Mouse (Mus musculus) c-Kit-positive CD71-positive TER-119-positive erythroid progenitor cells, embryonic 14.5 days (primary cell): ENCODE results near the gene Camk1d.
"Not testable (repeated sequence)": the region's sequence is repeated elsewhere in the genome, so short reads cannot be mapped to it uniquely, and the experiment has no call there.

Source experiments
- DNase-seq: peaks from one replicate; pipeline ENCODE4 v3.0.0-alpha.2; 2013; ENCODE audit warnings: low spot score

Gene Camk1d

DNA sequence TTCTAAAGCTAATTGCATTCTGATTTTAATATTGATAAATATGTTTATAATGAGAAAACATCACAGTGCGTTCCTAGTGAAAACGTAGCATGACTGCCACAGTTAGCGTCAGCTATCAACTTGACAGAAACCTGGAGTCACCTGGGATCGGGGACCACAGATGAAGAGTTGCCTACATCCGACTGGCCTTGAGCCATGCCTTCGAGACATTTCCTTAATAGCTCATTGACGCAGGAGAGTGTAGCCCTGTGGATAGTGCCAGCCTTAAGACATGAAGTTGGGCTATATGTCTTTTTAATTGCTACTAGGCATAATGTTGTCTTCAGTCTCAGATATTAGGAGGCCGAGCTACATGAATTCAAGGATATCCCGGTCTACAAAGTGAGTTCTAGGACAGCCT lies 315.8 kb downstream of the Camk1d start:
- no peak for DNase-seq

- no peak for DNase-seq
These were observed 316.3 kb downstream of the Camk1d start for GRCm38 (mm10) chr2:5398043-5398442.

DNA sequence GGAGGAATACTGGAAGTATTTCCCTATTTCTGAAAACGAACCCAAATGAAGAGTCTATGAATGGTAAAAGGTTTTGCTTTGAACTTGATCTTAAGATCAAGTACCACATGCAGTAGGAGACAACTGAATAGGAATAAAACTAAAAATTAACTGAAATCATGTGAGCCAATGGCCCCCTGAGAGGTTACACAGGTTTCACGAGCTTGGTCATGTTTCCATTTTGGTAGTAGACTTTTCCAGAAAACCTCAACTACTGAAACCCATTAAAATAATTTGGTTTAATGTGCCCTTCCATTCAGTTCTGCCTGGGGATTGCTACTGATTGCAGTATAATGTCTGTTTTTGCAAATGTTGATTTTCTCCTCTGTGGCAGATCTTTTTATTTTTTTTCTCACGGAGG lies 316.8 kb downstream of the Camk1d start:
- no peak for DNase-seq

- DNase-seq: no peak
These were observed 317.9 kb downstream of the Camk1d start for GRCm38 (mm10) chr2:5396415-5396814.

- DNase-seq: no peak
These were observed 318.4 kb downstream of the Camk1d start for GRCm38 (mm10) chr2:5395873-5396272.

DNA sequence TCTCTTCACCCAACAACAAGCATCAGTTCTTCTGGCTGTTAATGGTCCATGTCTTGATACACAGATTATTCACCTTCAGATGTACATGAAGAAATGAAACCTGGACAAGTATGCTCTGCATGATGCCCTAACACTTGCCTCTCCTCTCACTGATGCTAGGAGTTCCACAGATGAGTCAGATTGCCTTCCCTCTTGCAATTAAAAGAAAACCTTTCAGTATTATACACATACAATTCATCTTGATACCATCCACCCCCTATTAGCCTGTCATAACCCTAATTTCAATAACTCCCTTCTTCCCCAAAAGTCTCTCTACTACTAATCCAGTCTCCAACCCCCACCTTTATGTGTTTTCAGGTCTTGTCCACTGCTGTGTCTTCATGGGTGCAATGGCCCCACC lies 321.4 kb downstream of the Camk1d start:
- no peak for DNase-seq

- no peak for DNase-seq
These were observed 321.8 kb downstream of the Camk1d start for GRCm38 (mm10) chr2:5392470-5392869.

GRCm38 (mm10) chr2:5388381-5388780 lies 325.9 kb downstream of the Camk1d start:
- DNase-seq: no peak

DNA sequence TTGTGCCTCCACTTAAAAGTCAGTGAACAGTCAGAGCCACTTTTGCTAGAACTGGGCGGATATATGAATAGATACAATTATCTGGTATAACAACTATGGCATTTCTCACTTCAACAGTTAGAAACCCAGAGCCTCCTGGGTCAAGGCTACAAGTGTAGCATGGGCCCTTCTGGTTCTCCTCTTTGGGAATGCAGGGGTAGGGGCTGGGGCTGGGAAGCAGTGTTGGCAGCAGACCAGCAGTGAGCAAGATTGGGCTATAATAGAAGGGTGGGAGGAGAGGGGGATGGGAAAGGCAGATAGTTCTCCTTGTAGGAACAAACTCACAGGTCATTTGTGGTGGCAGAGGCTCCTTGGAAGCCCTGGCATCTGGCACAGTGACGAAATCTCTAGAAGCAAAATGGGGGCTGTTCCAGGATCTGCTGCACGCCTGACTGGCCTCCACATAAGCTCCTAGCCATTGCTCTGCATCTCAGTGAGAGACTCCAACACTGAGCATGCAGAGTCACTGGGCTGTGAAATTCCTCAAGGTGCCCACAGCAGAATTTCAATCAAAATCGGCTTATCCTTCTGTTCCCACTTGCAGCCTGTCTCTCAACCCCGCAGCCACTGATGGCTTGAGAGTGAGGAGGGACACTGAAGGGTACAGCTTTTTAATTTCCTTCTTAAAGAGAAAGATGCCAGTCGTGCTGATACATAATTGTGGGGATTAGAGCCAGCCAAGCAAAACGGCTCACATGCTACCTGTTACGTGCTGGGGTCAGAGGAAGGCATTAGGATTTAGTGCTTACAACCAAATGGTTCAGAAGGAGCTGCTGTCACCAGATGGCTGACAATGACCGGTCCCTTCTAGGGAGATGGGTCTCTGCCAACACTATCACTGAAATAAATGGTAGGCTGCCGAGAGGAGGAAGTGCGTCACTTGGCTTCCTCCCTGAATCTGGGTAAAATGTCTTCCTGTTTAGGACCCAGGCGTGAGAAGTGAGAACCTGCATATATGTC lies 332.3 kb downstream of the Camk1d start:
- DNase-seq: no peak

DNA sequence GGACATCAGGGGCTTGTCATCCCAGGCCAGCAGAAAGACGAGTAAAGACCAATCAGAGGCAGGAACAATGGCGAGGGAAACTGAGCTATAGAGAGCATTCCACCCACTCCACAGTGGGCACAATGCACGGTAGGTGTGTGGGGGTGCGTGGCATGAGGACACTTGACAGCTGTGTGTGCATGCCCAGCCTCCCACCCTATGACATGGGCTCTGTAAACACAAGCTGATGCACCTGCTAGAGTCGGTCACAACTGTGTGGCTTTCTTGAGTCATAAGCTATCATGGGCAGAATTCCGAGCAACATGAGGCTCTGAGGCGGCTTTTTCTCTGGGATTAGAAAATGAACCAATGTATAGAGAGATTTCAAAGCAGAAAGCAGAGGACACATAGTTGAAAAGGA lies 333.3 kb downstream of the Camk1d start:
- no peak for DNase-seq

- not testable (repeated sequence) for DNase-seq
These were observed 335.4 kb downstream of the Camk1d start for GRCm38 (mm10) chr2:5378922-5379321.

DNA sequence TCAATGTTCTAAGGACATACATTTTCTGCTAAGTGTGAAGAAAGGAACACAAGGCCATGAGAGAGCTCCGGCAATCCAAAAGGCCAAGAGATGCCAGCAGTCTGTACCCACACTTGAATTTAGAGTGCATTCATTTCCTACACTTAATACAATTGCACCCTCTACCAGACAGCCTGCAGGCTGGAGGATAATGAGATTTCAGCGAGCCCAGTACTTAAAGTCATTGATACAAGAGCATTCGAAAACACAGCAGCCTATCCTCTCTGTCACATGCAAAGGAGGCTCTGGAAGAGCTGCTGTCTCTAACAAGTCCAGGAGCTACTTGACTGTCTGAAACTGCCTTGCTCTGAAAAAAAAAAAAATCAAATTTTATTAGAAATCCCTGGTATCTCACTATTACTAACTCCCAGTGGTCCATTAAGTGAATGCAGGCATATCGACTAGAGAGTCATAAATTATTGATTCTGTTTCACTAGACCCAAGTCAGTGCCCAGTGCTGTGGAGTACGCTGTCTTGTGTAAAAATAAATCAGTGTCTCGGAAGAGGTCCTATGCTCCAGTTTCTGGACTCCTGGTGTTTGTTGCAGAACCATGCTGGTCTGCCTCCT lies 336.1 kb downstream of the Camk1d start:
- no peak for DNase-seq

DNA sequence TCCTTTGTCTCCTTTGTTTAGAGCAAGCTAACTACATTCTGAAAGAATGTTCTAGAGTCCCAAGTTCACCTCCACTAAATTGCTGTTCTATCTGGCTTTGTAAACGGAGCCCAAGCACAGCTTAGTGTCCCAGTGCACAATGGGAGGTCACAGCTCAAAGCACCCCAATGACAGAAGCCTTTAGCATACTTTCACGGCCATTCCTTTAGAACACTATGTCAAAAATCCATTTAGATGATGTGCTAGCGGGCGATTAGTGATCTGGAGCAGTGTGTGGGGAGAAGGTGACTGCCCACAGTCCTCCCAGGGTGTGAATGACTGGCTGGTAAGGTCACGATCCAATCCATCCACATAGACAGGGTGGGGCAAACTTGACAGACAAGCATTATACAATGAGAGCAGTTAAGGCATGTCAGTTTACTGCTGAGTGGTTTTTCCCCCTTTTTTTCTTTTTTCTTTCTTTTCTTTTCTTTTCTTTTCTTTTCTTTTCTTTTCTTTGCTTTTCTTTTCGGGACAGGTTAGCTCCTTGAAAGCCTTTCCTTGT lies 341.4 kb downstream of the Camk1d start:
- no peak for DNase-seq

- no peak for DNase-seq
These were observed 343.0 kb downstream of the Camk1d start for GRCm38 (mm10) chr2:5371316-5371715.

DNA sequence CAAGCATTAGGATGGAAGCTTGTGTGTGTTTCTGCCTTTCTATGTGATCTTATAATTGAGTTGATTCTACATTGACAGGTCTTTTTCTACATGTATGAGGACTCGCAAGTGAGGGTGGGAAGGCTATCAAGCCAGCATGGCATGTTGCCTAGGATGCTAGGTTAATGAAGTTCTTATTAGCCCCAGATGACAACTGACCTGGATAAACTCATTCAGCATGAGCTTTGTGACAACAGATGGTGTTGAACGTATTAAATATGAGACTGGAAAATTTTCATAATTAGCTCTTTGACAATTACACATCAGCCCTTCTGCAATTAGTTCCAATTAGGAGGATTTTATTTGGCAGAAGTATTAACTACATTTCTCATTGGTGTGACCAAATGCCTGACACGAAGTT lies 343.7 kb downstream of the Camk1d start:
- DNase-seq: no peak

DNA sequence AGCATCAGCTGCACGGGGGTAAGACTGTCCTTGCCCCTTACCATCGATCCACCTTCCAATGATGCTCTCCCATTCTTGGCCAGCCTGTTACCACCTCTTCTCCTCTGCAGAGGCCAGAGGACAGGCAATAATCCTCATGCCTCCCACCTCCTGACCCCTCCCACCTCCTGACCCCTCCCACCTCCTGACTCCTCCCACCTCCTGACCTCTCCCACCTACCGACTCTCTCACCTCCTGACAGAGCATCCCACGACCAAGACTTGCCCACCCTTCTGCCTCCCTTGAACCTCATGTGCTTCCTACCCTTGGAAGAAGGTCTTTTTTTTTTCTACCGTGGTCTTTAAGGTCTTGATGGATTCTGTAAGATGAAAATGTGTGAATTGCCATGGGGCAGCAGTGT lies 350.5 kb downstream of the Camk1d start:
- no peak for DNase-seq

DNA sequence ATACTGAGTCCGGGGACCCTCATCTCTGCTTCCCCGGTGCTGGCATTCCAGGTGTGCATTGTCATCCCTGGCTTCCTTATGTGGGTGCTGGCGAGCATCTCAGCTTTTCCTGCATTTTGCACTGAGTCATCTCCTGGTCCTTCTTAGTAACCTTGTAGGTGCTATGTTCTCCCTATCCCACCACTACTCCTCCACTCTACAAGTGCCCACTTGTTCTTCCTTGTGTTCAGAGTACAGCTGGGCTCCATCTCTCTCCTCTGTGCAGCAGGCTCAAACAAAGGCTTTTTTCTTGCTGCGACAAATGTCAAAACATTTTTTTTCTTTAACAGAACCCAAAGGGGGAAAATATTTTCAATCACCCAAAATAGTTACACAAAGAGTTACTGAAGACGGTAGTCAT lies 356.3 kb downstream of the Camk1d start:
- DNase-seq: no peak

DNA sequence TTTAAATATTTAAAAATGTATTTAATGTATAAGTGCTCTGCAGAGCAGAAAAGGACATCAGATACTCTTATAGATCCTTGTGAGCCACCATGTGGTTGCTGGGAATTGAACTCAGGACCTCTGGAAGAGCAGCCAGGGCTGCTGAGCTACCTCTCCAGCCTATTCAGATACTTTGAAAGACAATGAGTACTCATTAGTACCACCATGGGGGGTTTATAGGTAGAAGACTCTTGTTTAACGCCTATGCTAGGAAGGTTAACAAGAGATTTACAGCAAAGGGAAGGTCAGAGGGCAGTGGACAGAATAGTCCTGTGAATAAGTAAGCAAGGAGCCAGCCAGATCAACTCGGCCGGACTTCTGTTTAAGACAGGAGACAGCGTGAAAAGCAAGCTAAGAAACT lies 357.3 kb downstream of the Camk1d start:
- DNase-seq: no peak

- DNase-seq: no peak
These were observed 361.3 kb downstream of the Camk1d start for GRCm38 (mm10) chr2:5352821-5353522.

- no peak for DNase-seq
These were observed 369.0 kb downstream of the Camk1d start for GRCm38 (mm10) chr2:5345344-5345743.

DNA sequence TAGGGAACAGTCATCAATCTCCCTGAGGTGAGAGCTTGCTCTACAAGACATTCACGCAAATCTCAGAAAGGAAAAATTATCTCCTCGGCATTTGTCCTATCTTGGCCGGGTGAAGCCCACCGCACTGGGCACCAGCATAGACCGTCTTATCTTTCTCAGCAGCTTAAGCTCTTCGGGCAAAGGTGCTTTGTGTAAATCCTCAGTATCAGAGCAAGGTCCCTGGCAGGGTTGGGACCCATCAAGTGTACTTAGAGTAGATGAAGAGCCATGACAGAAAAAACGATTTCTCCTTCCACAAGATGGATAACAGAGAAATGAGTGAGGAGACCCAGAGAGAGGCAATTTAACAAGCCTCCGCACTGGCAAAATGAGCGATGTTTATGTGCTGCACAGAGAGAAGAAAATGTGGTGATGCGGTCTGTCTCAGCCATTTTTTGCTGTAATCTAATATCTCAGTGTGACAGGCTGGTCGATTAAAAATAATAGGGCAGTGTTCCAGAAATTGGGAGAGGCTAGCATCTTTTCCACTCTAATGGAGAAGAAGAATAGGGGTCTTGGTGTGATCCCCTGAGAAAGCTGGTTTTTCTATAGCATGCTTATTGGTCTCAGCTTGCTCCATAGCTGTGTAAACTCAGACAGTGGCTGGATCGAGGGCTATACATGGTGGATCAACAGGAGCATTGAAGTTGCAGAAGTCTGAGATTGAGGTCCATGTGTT lies 386.6 kb downstream of the Camk1d start:
- DNase-seq: no peak

DNA sequence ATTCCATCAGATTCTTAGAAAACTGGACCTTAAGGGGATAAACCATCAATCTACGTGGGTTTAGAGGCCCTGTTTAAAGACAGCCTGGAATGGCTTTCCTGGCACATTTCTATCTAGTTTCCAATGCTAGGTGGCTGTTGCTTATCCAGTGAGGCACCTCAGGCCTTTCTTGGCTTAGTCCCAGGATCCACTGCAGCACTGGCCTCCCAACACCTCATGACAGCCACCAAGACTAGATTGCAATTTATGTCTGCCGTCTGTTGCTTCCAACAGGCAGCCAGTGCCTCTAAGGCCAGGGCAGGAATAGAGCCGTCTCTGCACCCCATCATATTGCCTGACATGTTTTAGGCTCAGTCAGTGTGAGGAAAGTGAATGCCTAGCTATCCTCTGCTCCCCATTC lies 389.5 kb downstream of the Camk1d start:
- no peak for DNase-seq
